Mouse (Mus musculus): ENCODE data around the gene Rassf9.

The Rassf9 gene

DNA sequence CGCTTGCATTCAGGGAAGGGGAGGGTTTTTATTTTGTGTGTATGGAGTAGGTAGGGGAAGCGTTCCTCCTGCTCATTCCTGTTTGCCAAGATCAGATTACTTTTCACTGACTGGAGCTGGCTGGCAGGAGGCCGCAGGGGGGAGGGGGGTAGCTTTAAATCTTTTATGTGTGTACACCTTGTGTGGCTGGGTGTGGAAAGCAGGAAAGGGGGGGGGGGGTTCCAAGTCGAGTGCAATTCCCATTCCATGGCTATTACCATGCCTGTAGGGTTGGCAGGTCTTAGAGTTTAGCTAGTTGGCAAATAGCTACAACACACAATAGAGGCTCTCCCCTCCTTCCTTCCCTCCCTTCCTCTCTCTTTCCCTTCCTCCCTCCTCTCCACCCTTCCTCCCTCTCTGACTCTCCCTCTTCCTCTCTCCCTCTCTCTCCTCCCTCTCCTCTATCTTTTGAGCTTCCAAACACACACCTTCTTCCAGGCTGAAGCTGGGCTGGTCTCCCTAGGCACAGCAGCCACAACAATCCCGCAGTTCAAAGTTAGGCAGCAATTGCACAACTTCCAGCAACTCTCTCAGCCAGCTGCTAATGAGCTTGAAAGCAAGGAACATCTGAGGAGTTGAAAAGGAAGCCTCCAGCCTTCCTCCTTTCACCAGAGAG is at the start of gene Rassf9:
TSS of gene Rassf9 (plus strand) at position 416 of the 655 bp plus-strand sequence.
- DNase-seq (ENCODE audit: low read depth, low spot score) = peak; percentile 33

DNA sequence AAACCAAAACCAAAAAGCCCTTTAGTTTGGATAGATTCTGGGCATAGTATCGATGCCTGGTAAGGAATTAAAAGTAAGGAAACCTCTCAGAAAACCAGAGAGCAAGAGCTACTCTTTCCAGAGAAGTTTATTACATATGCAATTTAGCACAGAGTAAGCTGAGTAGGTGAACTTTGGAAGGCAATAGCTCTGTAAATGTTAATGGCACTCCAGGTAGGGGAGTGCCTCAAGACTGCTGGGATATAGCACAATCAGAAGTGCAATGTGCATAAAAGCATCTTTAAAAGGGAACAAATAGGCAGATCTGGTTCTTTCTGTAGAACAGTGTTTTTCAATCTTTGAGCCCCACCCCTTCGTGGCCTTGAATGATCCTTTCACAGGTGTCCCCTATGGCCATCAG is 42.6 kb upstream of the Rassf9 start:
- DNase-seq (ENCODE audit: low read depth, low spot score) = no peak

DNA sequence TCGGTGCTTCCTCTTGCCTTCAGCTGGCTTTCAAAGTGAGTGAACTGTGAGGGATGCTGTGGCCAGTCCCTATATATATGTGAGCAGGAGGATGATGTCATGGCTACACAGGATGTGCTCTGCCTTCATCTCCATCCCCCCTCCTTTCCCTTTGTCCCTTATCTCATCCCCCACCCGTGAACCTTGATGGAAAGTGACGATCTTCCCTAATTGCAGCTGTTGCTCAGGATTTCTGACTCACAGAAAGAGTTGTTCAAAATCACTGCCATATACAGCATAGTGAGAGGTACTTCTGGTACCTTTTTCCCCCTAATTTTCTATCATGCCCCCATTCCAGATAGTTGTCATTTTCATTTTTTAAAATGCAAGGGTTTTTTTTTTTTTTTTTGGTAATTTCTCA is 21.6 kb upstream of the Rassf9 start, which contains the start of gene Nts:
TSS of gene Nts (minus strand) at position 101 of the 400 bp plus-strand sequence.
- DNase-seq (ENCODE audit: low read depth, low spot score) = no peak

DNA sequence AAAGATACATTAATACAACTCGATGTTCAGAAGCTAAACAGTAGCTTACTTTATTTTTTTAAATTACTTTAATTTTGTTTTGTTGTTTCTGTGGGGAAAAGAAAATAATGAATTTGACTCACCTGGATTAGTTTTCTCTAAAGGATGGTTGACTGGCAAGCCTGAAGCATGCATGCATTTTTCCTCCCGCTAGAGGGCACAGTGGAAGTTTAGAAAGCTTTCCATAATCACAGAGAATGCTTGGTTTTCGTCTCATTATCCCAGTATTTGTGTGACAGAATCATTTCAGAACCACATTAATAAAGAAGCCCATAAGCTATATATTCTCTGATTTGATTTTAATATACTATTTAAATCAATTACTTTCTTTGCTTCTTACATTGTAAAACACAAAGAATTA is 20.2 kb upstream of the Rassf9 start:
- peak; percentile 15 for DNase-seq (ENCODE audit: low read depth, low spot score)

DNA sequence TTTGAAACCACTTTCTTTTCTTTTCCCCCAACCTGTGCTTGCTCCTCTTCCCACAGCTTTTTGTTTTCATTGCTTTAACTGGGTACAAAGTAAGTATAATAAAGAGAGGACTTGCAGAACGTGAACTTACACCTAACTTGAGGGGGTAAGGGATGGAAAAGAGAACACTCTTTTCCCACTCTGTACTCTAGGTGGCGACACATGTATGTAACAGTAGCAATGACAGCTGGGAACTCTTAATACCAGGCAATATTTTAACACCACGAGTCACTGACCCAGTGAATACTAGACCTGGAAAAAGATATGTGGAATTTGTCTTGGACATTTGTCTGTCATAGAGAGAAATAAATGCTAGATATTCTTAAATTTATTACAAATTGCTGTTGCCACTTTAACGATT is 13.3 kb upstream of the Rassf9 start:
- peak; percentile 34 for DNase-seq (ENCODE audit: low read depth, low spot score)

DNA sequence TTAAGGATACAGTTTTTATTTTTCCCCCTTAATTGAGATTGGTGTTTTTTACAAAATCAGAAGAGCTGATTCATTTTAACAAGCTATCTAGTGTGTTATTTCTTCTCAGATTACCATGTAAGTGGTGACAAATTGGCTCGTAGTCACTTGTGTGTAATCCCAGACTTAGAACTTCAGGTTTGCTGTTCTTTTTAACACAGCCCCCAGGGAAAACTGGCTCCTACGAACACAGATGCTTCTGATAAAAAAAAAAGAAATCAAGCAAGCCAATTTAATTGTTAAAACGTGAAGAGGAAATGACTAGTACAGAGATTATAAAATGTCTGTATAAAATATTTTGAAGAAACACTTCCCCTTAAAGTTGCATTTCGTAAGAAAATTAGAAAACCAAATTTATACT is 4.6 kb upstream of the Rassf9 start:
- DNase-seq (ENCODE audit: low read depth, low spot score) = no peak

DNA sequence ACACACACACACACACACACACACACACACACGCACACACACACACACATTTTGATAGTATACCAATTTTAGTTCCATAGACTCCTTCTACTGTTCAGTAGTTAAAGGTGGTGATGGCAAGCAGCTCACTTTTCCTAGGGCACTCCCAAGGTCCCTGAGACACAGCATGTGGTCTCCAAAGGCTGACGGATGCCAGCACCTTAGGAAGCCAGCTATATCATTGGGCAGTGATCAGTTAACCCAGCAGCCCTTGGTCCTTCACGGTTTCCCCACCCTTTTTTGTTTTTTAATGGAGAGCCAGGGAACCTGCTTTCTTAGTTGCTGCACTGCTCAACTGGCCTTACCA is 588 bp upstream of the Rassf9 start:
- no peak for DNase-seq (ENCODE audit: low read depth, low spot score)

DNA sequence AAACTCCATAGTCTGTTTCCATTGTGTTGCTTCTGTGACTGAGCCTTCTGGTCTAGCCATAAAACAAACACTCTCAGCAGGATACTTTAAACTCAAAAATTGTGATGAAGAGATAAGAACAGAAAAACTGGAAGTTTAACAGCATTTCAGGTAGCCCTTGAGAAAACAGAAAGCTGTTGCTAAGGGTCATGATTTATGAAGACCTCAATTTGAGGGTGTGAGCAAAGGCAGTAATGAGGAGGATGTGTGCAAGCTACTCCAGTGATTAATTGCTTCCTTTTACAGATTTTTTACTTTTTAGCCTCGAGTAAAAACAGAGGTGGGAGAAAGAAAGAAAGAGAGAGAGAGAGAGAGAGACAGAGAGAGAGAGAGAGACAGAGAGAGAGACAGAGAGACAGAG is 2.1 kb downstream of the Rassf9 start:
- no peak for DNase-seq (ENCODE audit: low read depth, low spot score)

- no peak for DNase-seq (ENCODE audit: low read depth, low spot score)
These were observed 15.9 kb downstream of the Rassf9 start for GRCm38 (mm10) chr10:102527901-102528300.

DNA sequence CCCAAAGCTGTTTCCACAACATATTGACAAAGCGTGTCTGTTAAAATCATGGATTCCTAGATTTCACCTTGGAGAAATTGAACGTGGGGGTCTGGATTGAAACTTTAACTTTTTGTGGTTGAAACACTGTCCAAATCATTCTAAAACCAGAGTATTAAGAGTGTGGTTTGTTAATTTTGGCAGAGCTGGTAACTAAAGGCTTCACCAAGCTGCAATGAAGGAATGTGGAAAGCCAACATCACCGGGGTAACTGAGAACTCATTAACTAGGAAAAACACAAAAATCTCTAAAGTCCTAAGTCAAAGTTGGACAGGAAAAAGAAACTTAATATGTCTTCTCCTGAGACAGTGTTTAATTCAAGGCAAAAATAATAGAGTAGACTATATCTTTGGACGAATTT is 41.9 kb downstream of the Rassf9 start:
- no peak for DNase-seq (ENCODE audit: low read depth, low spot score)

DNA sequence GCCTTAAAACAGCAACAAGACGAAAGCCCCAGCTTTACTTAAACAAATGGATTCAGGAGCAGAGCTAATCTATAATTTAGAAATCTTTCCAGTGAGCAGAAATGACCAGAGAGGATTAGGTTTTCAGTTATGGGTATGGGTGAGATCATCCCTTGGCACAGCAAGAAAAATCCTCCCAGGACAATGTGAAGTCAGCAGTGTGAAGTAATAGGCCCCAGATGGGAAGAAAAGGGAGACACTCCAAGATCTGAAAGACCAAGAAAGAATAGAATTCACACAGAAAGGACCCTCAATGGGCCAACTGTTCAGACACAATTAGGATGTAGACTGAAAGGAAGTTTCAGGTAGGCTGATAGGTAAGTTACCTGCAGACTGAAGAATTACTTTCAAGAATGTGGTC is 50.5 kb downstream of the Rassf9 start:
- no peak for DNase-seq (ENCODE audit: low read depth, low spot score)

DNA sequence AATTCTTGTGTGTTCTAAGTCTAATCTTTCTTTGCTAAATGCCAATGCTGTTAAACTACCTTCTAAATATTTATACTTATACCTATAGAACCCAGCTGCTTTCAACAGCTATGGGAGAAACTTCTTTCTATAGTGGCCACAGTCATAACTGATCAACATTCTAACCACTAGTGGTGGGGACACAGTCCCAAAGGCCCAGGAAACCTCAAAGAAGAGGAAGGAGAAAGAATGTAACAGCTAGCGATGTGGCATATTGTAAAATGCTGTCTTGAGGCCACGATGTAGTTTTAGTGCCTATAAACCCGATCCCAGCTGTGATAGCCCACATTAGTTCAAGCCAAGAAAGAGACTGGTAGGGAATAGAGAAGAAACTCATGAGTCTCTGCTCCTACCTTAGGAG is 65.9 kb downstream of the Rassf9 start:
- DNase-seq (ENCODE audit: low read depth, low spot score) = no peak

GRCm38 (mm10) chr10:102594306-102594705 is 82.3 kb downstream of the Rassf9 start:
- DNase-seq (ENCODE audit: low read depth, low spot score) = no peak

Measured in ZHBTc4 (cell line).